Mouse (Mus musculus) subcutaneous adipose tissue, adult 2 months (tissue): ENCODE results near the gene Gm9918. TPM values are rescaled to one million over a fixed set of nuclear protein-coding genes. Genes with fewer than 3 reads are reported as not detected.

ENCODE experiments used
- polyA plus RNA-seq: library from polyadenylated mRNA; depleted of rRNA; stranded (reverse); fragments of >200 nt; gene quantifications from 2 replicates; pipeline ENCODE4 v1.2.3, GENCODE M21; 2012; ENCODE audit warnings: low replicate concordance; rRNA removed

The Gm9918 gene
- 0.11 and 0.48 TPM in 2 replicates for polyA plus RNA-seq

GRCm38 (mm10) chr15:102270274-102270960 lies at the start of gene Gm9918:
Gene Gm9918 (plus strand): TSS chr15:102270563.

DNA sequence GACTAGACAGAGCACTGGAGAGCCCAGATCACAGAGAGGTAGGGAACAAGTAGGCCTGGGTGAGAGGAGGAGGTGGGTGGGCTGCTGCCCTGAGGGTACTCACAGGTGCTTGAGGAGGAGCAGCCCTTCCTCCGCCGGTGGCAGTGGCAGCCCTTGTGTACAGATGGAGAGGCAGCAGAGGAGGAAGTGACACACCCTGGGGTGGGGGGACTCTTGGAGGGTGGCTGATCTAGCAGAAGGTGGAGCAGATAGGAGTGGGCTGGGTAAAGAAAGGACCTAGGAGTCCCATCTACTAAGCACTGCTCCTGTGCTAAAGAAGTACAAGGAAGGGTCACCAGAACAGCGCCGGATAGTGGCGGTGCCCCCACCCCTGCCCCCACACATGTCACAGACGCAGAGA lies 38.6 kb upstream of the Gm9918 start, which contains the start of gene Itgb7:
Gene Itgb7, minus strand, starts transcription at position 197 of the 400 bp plus-strand sequence.

GRCm38 (mm10) chr15:102257202-102258075 lies 12.9 kb upstream of the Gm9918 start, which contains the start of gene Rarg:
Gene Rarg (minus strand): TSS chr15:102257517.

GRCm38 (mm10) chr15:102279092-102279782 lies 8.9 kb downstream of the Gm9918 start, which contains the start of gene Mfsd5:
Gene Mfsd5 (plus strand): TSS chr15:102279454.

DNA sequence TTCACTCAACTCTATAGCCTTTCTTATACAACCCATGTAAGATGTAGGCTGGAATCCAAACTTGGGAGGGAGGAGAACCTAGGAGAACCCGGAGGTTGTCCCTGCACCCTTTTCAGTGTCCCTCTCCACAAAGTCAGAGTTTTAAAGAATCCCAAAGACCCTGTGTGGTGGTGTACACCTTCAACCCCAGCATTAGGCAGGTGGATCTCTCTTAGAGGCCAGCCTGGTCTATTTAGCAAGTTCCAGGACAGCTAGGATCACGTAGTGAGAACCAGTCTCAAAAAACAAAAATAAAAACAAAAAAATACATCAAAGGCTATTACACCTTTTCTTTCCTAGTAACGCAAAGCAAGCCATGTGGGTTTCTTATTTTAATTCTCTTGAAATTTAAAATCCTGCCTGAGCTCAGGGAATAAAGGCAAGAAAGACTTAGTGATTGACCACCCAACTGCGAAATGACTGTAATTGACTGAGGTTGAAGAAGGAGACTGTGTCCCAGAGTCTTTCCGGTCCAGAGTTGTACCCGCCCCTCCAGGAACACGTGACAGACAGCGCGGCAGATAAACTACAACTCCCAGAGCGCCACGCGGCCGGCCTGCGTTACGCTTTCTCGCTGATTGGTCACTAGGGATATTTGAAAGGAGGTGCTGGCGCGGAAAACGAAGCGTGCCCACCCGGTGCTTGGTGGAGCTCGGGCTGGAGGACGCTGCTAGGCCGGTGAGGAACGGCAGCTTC lies 25.4 kb downstream of the Gm9918 start, which contains the start of gene Espl1:
Gene Espl1, plus strand, starts transcription at position 634 of the 735 bp plus-strand sequence.

Other genes with a start within 250 kb of the Gm9918 start
- gene Krt18, start 242.4 kb upstream of the Gm9918 start, polyA plus RNA-seq = 1.2 and 88.2 TPM in 2 replicates
- gene Eif4b, start 196.8 kb upstream of the Gm9918 start, polyA plus RNA-seq = 50.5 and 145 TPM in 2 replicates
- 150 and 234 TPM in 2 replicates for gene Tns2, start 170.2 kb upstream of the Gm9918 start, polyA plus RNA-seq
- 33.0 and 40.9 TPM in 2 replicates for gene Spryd3, start 134.3 kb upstream of the Gm9918 start, polyA plus RNA-seq
- gene Igfbp6, start 126.2 kb upstream of the Gm9918 start, polyA plus RNA-seq = 189 and 436 TPM in 2 replicates
- gene Soat2, start 120.0 kb upstream of the Gm9918 start, polyA plus RNA-seq = 0.47 and 1.2 TPM in 2 replicates
- gene Zfp740, start 67.3 kb upstream of the Gm9918 start, polyA plus RNA-seq = 29.3 and 49.5 TPM in 2 replicates
- 247 and 354 TPM in 2 replicates for gene Csad, start 65.8 kb upstream of the Gm9918 start, polyA plus RNA-seq
- gene Itgb7, start 38.6 kb upstream of the Gm9918 start, polyA plus RNA-seq = 6.4 and 14.8 TPM in 2 replicates
- gene Rarg, start 13.0 kb upstream of the Gm9918 start, polyA plus RNA-seq = 51.9 and 67.6 TPM in 2 replicates
- 111 and 118 TPM in 2 replicates for gene Mfsd5, start 8.9 kb downstream of the Gm9918 start, polyA plus RNA-seq
- 2.7 and 6.0 TPM in 2 replicates for gene Espl1, start 25.7 kb downstream of the Gm9918 start, polyA plus RNA-seq
- gene Pfdn5, start 55.6 kb downstream of the Gm9918 start, polyA plus RNA-seq = 128 and 134 TPM in 2 replicates
- gene Myg1, start 61.1 kb downstream of the Gm9918 start, polyA plus RNA-seq = 44.8 and 74.2 TPM in 2 replicates
- gene Aaas, start 80.2 kb downstream of the Gm9918 start, polyA plus RNA-seq = 28.0 and 43.4 TPM in 2 replicates
- 0.33 and 0.69 TPM in 2 replicates for gene Sp7, start 96.6 kb downstream of the Gm9918 start, polyA plus RNA-seq
- gene Sp1, start 135.6 kb downstream of the Gm9918 start, polyA plus RNA-seq = 15.4 and 32.6 TPM in 2 replicates
- 10.6 and 12.4 TPM in 2 replicates for gene Amhr2, start 174.8 kb downstream of the Gm9918 start, polyA plus RNA-seq
- gene Prr13, start 188.5 kb downstream of the Gm9918 start, polyA plus RNA-seq = 145 and 150 TPM in 2 replicates
- 503 and 615 TPM in 2 replicates for gene Pcbp2, start 200.0 kb downstream of the Gm9918 start, polyA plus RNA-seq
- gene Gm10337, start 233.2 kb downstream of the Gm9918 start, polyA plus RNA-seq = not detected in 2 replicates
- 11.1 and 27.7 TPM in 2 replicates for gene Map3k12, start 246.5 kb downstream of the Gm9918 start, polyA plus RNA-seq
- gene Tarbp2, start 247.6 kb downstream of the Gm9918 start, polyA plus RNA-seq = 62.5 and 90.9 TPM in 2 replicates